15 mouse cellular contexts compared by ENCODE assay signal in genomic region chrX:109142281-109142680, GRCm38 (mm10). TPM values are rescaled to one million over a fixed set of nuclear protein-coding genes. Genes with fewer than 3 reads are reported as not detected.
A peak's percentile ranks its signal among the peaks of the same experiment; 100 is the strongest.
DNase-seq lines count a peak whose midpoint lies in the region; ATAC-seq lines count a peak whose summit lies in the region.
"Had no signal": no experiment of that assay in that cellular context is flagged by ENCODE, and none has a peak within 500 bp of the region (broad histone marks: within the 10 kb centered on the region; RNA-seq: fewer than 3 reads in every experiment).

No protein-coding gene starts in this region.

- H3K27me3 ChIP-seq in intestine, embryonic 14.5 days (replicated peaks; ENCODE audit: control insufficient read depth, insufficient read depth, low read length), result no peaks in the 10 kb centered on the region
- H3K27me3 ChIP-seq in intestine, embryonic 16.5 days (replicated peaks; ENCODE audit: control insufficient read depth, insufficient read depth, low read length), result no peaks in the 10 kb centered on the region
- H3K27me3 ChIP-seq: hindbrain, embryonic 12.5 days; liver, embryonic 12.5 days had no signal

- DNase-seq in embryo, embryonic 11 days, result peak; percentile 5
- no peak for DNase-seq in embryo, embryonic 10 days (ENCODE audit: low spot score)
- DNase-seq in intestine, embryonic 14.5 days (ENCODE audit: low spot score), result no peak
- peak; percentile 39 for DNase-seq in NIH3T3 (ENCODE audit: low read depth)
- DNase-seq in lung, postnatal 10 days, result peak; percentile 15
- DNase-seq in cerebellum, postnatal 4 days (ENCODE audit: low spot score in 2 of 2), result no peak
- no peak for DNase-seq in cerebellum, postnatal 14 days
- DNase-seq: cerebellum, postnatal 10 days; spleen, adult 18-20 months had no signal

- H3K4me2 ChIP-seq in intestine, embryonic 14.5 days (ENCODE audit: low read length), result no peak overlapping the region
- no peak overlapping the region for H3K4me2 ChIP-seq in intestine, embryonic 16.5 days (ENCODE audit: low read depth, low read length)
- H3K4me2 ChIP-seq: hindbrain, embryonic 12.5 days; liver, embryonic 12.5 days had no signal

- no peaks in the 10 kb centered on the region for H3K36me3 ChIP-seq in intestine, embryonic 14.5 days (ENCODE audit: control insufficient read depth, insufficient read depth, low read length)
- no peaks in the 10 kb centered on the region for H3K36me3 ChIP-seq in intestine, embryonic 16.5 days (ENCODE audit: control insufficient read depth, insufficient read depth, low read length)
- H3K36me3 ChIP-seq: hindbrain, embryonic 12.5 days; liver, embryonic 12.5 days; midbrain, embryonic 10.5 days had no signal

- no peak for ATAC-seq in intestine, embryonic 14.5 days (replicated peaks; ENCODE audit: low FRiP score, low TSS enrichment, low read depth)
- ATAC-seq in intestine, embryonic 16.5 days, result no peak
- ATAC-seq: liver, embryonic 12.5 days had no signal

- no peak overlapping the region for H3K4me3 ChIP-seq in intestine, embryonic 14.5 days (ENCODE audit: low read depth, low read length)
- no peak overlapping the region for H3K4me3 ChIP-seq in intestine, embryonic 16.5 days (ENCODE audit: low read length)
- H3K4me3 ChIP-seq: erythroblast, embryonic 14.5 days; hindbrain, embryonic 12.5 days; liver, embryonic 12.5 days; midbrain, embryonic 10.5 days had no signal

- peak overlapping the region; percentile 0; the same call in 1 of the 2 replicates for H3K27ac ChIP-seq in intestine, embryonic 14.5 days (ENCODE audit: low read depth)
- no peak overlapping the region for H3K27ac ChIP-seq in intestine, embryonic 16.5 days (ENCODE audit: low read length)
- H3K27ac ChIP-seq: hindbrain, embryonic 12.5 days; liver, embryonic 12.5 days; midbrain, embryonic 10.5 days had no signal

- 49% methylated on average over 4 of the region's 4 CpGs for WGBS in intestine, embryonic 14.5 days
- WGBS in intestine, embryonic 16.5 days, result 57% methylated on average over 4 of the region's 4 CpGs

- H3K9ac ChIP-seq in intestine, embryonic 14.5 days (ENCODE audit: low read length), result no peak overlapping the region
- H3K9ac ChIP-seq in intestine, embryonic 16.5 days (ENCODE audit: low read depth, low read length), result no peak overlapping the region
- H3K9ac ChIP-seq: hindbrain, embryonic 12.5 days; liver, embryonic 12.5 days had no signal

- no peaks in the 10 kb centered on the region for H3K4me1 ChIP-seq in intestine, embryonic 14.5 days (replicated peaks; ENCODE audit: control insufficient read depth, insufficient read depth, low read length)
- H3K4me1 ChIP-seq in intestine, embryonic 16.5 days (ENCODE audit: control insufficient read depth, insufficient read depth, low read length), result no peaks in the 10 kb centered on the region; the same call in 1 of the 2 replicates
- H3K4me1 ChIP-seq: hindbrain, embryonic 12.5 days; liver, embryonic 12.5 days; midbrain, embryonic 10.5 days had no signal

- H3K9me3 ChIP-seq in intestine, embryonic 14.5 days (ENCODE audit: control insufficient read depth, low read length), result no peaks in the 10 kb centered on the region
- H3K9me3 ChIP-seq in intestine, embryonic 16.5 days (ENCODE audit: control insufficient read depth, low read length), result no peaks in the 10 kb centered on the region
- H3K9me3 ChIP-seq: hindbrain, embryonic 12.5 days; liver, embryonic 12.5 days; midbrain, embryonic 10.5 days had no signal

RNA-seq across cellular contexts. Expression of gene Sh3bgrl, which starts 47.1 kb away (rescaled TPM):
- 115 and 128 TPM in 2 replicates for polyA plus RNA-seq in intestine, embryonic 14.5 days (2014; fragmentation: Nextera tagmentation; extraction: Ambion mirVana)
- polyA plus RNA-seq in intestine, embryonic 16.5 days (2015; fragmentation: Nextera tagmentation; extraction: Ambion mirVana), result 88.9 and 99.0 TPM in 2 replicates

RNA-seq across cellular contexts. Expression of gene Gm6377, which starts 54.3 kb away (rescaled TPM):
- polyA plus RNA-seq in intestine, embryonic 14.5 days (2014; fragmentation: Nextera tagmentation; extraction: Ambion mirVana), result 0.08 and 0.22 TPM in 2 replicates
- 0.10 and 0.17 TPM in 2 replicates for polyA plus RNA-seq in intestine, embryonic 16.5 days (2015; fragmentation: Nextera tagmentation; extraction: Ambion mirVana)
- polyA plus RNA-seq: erythroblast, embryonic 14.5 days; neural tube, embryonic 11.5 days had no signal

Comparison
In these comparisons a context has a peak if more than half of its experiments do, and no peak if none do; other contexts are left out.
1. DNase-seq: peak in embryo, embryonic 11 days (single experiment), NIH3T3 (single experiment) and lung, postnatal 10 days (single experiment); none in embryo, embryonic 10 days (single experiment), intestine, embryonic 14.5 days (single experiment), cerebellum, postnatal 4 days (0 of 2) and cerebellum, postnatal 14 days (0 of 2).